Mouse (Mus musculus) hindbrain, postnatal 0 days (tissue): ENCODE measurements around the gene Eepd1. TPM values are rescaled to one million over a fixed set of nuclear protein-coding genes. Genes with fewer than 3 reads are reported as not detected.

Experiments
- ATAC-seq: fragments of 200-750 bp; cut with Nextera tagmentation; 2 replicates; pipeline ENCODE4 v1.8.0; 2017; ENCODE audit warnings: mild to moderate bottlenecking, moderate TSS enrichment, moderate library complexity
- DNase-seq: peaks from one replicate; pipeline ENCODE4 v3.0.0-alpha.2; 2015; ENCODE audit warnings: low spot score
- H3K27ac ChIP-seq: fragments of 300-500 bp; sonication (generic); 2 replicates; pipeline ENCODE4 v1.5.1; 2014; ENCODE audit warnings: mild to moderate bottlenecking
- H3K27me3 ChIP-seq: fragments of 300-500 bp; sonication (generic); 2 replicates; pipeline ENCODE4 v1.6.1; 2014; ENCODE audit warnings: low read length, mixed read lengths; ENCODE audit not compliant: insufficient read depth
- H3K36me3 ChIP-seq: fragments of 300-500 bp; sonication (generic); 2 replicates; pipeline ENCODE4 v1.6.1; 2014; ENCODE audit warnings: low read length, mixed read lengths; ENCODE audit not compliant: insufficient read depth
- H3K4me1 ChIP-seq: fragments of 300-500 bp; sonication (generic); 2 replicates; pipeline ENCODE4 v1.6.1; 2014; ENCODE audit warnings: antibody characterized with exemption, low read length, mixed read lengths; ENCODE audit not compliant: insufficient read depth
- H3K4me2 ChIP-seq: fragments of 300-500 bp; sonication (generic); 2 replicates; pipeline ENCODE4 v1.6.1; 2014; ENCODE audit warnings: low read depth, mild to moderate bottlenecking, low read length, moderate library complexity, mixed read lengths
- H3K4me3 ChIP-seq: fragments of 300-500 bp; sonication (generic); 2 replicates; pipeline ENCODE4 v1.5.1; 2014; ENCODE audit warnings: low read length
- H3K9ac ChIP-seq: fragments of 300-500 bp; sonication (generic); replicated peaks from 2 replicates; pipeline ENCODE4 v1.6.1; 2014; ENCODE audit warnings: mild to moderate bottlenecking, low read length, moderate library complexity, mixed read lengths
- H3K9me3 ChIP-seq: fragments of 300-500 bp; sonication (generic); 2 replicates; pipeline ENCODE4 v1.6.1; 2016; ENCODE audit warnings: low read length, mixed read lengths
- CTCF ChIP-seq: IDR thresholded peaks from 2 replicates; pipeline ENCODE4 v1.5.1; 2016; ENCODE audit warnings: antibody characterized with exemption, control low read depth, low read depth
- WGBS: fragments of 180-500 bp; shearing (Covaris S2); extraction: QIAGEN DNeasy Blood & Tissue Kit; methylation state at CpG from one replicate; pipeline ENCODE4 v1.1.7; 2014; 5-methylcytosine and 5-hydroxymethylcytosine counted together
- polyA plus RNA-seq: library from polyadenylated mRNA; unstranded; fragments of >200 nt; fragmentation: Nextera tagmentation; extraction: Ambion mirVana; gene quantifications from 2 replicates; pipeline ENCODE4 v1.2.1, GENCODE M21; 2015
- total RNA-seq: library from RNA; depleted of rRNA; stranded (reverse); fragments of >200 nt; gene quantifications from 2 replicates; pipeline ENCODE4 v1.2.3, GENCODE M21; 2014; rRNA removed

Eepd1 gene
- total and polyA plus RNA-seq, 2 experiments from 2014 or later: 14.5 to 15.8 TPM

GRCm38 (mm10) chr9:25588581-25588980, 107.2 kb downstream of the Eepd1 start:
- WGBS: 91% methylated on average over 2 of the region's 2 CpGs
- Histone ChIP-seq H3K9me3 (no peaks in the 10 kb centered on the region), H3K27me3 (no peaks in the 10 kb centered on the region), H3K36me3 (no peaks in the 10 kb centered on the region), H3K4me1 (no peaks in the 10 kb centered on the region), H3K4me2 (no peak overlapping the region), H3K9ac (no peak overlapping the region), H3K27ac (no peak overlapping the region), H3K4me3 (no peak overlapping the region)
- no peak for TF ChIP-seq CTCF
- no peak for ATAC-seq
- no peak for DNase-seq

- Histone ChIP-seq H3K4me2 (no peak overlapping the region), H3K4me3 (no peak overlapping the region), H3K27ac (no peak overlapping the region), H3K9me3 (no peaks in the 10 kb centered on the region), H3K27me3 (no peaks in the 10 kb centered on the region), H3K9ac (no peak overlapping the region), H3K36me3 (no peaks in the 10 kb centered on the region), H3K4me1 (no peaks in the 10 kb centered on the region)
- no peak for TF ChIP-seq CTCF
- WGBS: 46% methylated on average over 4 of the region's 4 CpGs
- ATAC-seq (no peak), DNase-seq (no peak)
Observed at GRCm38 (mm10) chr9:25590740-25591139, 109.4 kb downstream of the Eepd1 start.

- peak; percentile 83 for TF ChIP-seq CTCF
- DNase-seq (peak; percentile 86), ATAC-seq (peak; percentile 87)
- no peak overlapping the region for H3K9ac ChIP-seq
- H3K4me2 ChIP-seq: peak overlapping the region; percentile 36
- no peaks in the 10 kb centered on the region for H3K36me3 ChIP-seq
- 26% methylated on average over 15 of the region's 15 CpGs for WGBS
- H3K4me3 ChIP-seq: no peak overlapping the region
- H3K27me3 ChIP-seq: no peaks in the 10 kb centered on the region
- no peaks in the 10 kb centered on the region for H3K4me1 ChIP-seq
- H3K9me3 ChIP-seq: no peaks in the 10 kb centered on the region
- no peak overlapping the region for H3K27ac ChIP-seq
Observed at GRCm38 (mm10) chr9:25591390-25592354, 110.3 kb downstream of the Eepd1 start.

GRCm38 (mm10) chr9:25592355-25592955, 111.1 kb downstream of the Eepd1 start:
- Histone ChIP-seq H3K9ac (no peak overlapping the region), H3K9me3 (no peaks in the 10 kb centered on the region), H3K4me2 (no peak overlapping the region; the same call in 1 of the 2 replicates), H3K27me3 (no peaks in the 10 kb centered on the region), H3K4me3 (no peak overlapping the region), H3K4me1 (no peaks in the 10 kb centered on the region), H3K27ac (no peak overlapping the region), H3K36me3 (no peaks in the 10 kb centered on the region)
- ATAC-seq: no peak; the same call in 1 of the 2 replicates
- WGBS: 71% methylated on average over 4 of the region's 4 CpGs
- no peak for TF ChIP-seq CTCF
- no peak for DNase-seq

GRCm38 (mm10) chr9:25624744-25625143, 143.4 kb downstream of the Eepd1 start:
- Histone ChIP-seq H3K9me3 (no peaks in the 10 kb centered on the region), H3K4me1 (no peaks in the 10 kb centered on the region), H3K36me3 (no peaks in the 10 kb centered on the region), H3K27me3 (no peaks in the 10 kb centered on the region), H3K4me3 (no peak overlapping the region), H3K9ac (no peak overlapping the region), H3K27ac (no peak overlapping the region), H3K4me2 (no peak overlapping the region)
- 65% methylated on average over 2 of the region's 2 CpGs for WGBS
- ATAC-seq (no peak), DNase-seq (no peak)
- TF ChIP-seq CTCF: no peak

GRCm38 (mm10) chr9:25629531-25630099, 148.3 kb downstream of the Eepd1 start:
- Histone ChIP-seq H3K4me2 (no peak overlapping the region), H3K27ac (no peak overlapping the region), H3K4me3 (no peak overlapping the region), H3K27me3 (no peaks in the 10 kb centered on the region), H3K9me3 (no peaks in the 10 kb centered on the region), H3K4me1 (no peaks in the 10 kb centered on the region), H3K9ac (no peak overlapping the region), H3K36me3 (no peaks in the 10 kb centered on the region)
- 62% methylated on average over 5 of the region's 5 CpGs for WGBS
- DNase-seq: no peak
- ATAC-seq: no peak
- no peak for TF ChIP-seq CTCF

Other genes starting within 250 kb of the Eepd1 start
- 112 and 113 TPM in 2 replicates for gene Sept7, start 229.1 kb upstream of the Eepd1 start, total RNA-seq
- gene Sept7, start 229.1 kb upstream of the Eepd1 start, polyA plus RNA-seq: 265 and 292 TPM in 2 replicates